Mouse (Mus musculus) cerebellum, adult 9-11 months (tissue): ENCODE measurements around the gene Zfp114.

Source experiments
- DNase-seq: peaks from one replicate; pipeline ENCODE4 v3.0.0; 2022

Zfp114 gene

DNA sequence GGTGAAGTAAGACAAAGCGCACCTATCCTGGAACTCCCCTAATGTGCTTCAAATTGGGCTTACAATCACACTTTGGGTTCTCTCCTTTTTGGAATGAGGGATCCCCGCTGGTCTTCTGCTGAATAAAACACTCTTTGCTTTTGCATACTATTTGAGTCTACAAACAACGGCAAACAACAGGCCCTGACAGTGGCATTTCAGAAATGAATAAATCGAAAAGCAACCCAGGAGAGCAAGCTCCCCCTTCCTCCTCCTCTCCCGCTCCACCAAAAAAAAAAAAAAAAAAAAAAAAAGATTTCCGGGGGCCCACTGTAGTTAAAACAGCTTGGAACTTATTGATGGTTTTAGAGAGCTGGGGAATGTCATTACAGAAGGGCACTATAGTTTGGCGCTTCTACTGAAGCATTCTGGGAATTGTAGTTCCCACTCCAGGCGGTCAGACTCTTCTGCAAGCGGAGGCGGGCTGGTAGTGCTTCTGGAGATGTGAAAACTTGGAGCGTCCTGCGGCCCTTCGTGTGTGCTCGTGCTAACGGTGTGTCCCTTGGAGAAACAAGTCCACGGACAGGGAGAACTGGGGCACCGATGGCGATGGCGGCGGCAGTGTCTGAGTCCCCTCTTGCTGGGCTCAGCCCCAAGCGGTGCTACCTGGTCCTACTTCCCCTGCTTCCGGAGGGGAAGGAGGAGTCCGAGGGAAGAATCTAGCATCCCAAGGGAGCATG lies at the start of gene Zfp114:
Gene Zfp114 (plus strand): TSS at position 443 of the 719 bp plus-strand sequence.
- peak; percentile 85 for DNase-seq

GRCm38 (mm10) chr7:24133425-24133995 lies 41.4 kb upstream of the Zfp114 start:
- DNase-seq, result no peak

DNA sequence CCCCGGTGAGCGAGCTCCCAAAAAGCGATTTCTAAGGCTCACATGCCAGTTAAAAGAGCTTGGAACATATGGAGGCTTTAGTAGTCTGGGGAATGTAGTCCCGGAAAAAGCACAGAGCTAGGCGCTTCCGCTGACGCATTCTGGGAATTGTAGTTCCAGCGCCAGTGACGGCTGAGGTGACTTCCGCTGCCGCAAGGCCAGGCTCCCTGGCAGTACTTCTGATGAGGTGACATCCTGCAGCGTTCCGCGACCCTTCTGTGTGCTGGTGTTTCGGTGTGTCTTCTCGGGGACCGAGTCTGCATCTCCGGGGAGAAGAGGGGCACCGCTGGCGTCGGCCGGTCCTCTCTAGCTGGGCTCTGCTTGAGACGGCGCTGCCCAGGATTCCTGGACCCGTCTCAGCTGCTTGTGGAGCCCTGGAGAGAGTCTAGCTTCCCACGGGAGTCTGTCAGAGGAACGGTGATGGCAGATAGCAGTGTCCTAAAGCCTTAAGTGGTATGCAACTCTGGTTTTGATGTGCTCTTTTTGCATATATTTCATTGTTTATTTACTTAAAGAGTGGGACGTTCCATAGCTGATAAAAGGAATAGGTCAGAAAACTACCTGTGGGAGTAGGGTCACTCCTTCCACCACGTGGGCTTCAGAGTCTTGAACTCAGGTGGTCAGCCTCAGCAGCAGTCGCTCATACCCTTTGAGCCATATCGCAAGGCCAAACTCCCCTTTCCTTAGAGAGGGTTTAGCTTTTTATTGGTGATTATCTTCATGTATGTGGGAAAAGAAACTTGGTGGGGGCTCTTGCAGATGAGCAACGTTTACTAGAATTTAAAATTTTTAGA lies 40.6 kb upstream of the Zfp114 start, which contains the start of gene Zfp235:
Gene Zfp235 (plus strand): TSS at position 174 of the 833 bp plus-strand sequence.
- peak; percentile 90 for DNase-seq

DNA sequence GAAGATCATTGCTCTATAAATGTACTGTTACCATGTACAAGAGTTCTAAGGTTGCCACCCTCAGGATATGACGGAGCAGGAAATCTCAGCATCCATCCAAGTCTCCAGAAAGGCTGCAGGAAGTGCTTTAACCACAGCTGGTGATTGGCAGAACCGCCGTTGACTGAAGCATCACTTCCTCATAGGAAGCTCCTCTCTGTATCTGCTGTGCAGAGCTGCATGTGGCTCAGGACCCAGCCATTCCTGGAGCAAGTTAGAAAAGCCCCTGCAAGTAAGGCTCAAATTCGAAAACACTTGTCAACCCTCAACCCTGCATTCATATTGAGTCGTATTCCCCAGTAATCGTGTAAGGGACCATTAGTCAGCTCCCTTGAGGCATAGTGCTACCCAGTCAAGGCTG lies 32.3 kb upstream of the Zfp114 start:
- no peak for DNase-seq

GRCm38 (mm10) chr7:24153272-24153671 lies 21.6 kb upstream of the Zfp114 start:
- DNase-seq, result no peak

DNA sequence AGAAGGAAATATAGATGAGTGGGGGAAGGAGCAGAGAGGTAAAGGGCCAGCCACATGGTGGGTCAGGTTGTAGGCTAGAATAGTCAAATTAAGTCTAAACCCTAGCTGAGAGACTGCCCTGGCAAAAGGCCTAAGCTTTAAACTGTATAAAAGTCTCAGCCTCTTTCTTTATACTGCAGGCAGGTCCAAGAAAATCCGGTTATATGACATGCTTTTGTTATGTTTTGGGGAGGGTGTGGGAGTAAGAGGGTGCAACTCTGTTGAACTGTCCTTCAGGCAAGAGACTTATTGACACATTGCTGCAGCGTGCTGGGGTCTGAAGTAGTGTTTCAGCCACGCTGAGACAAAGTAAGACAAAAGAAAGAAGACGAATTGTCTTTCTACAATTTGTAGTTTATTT lies 2.7 kb upstream of the Zfp114 start:
- DNase-seq, result no peak

DNA sequence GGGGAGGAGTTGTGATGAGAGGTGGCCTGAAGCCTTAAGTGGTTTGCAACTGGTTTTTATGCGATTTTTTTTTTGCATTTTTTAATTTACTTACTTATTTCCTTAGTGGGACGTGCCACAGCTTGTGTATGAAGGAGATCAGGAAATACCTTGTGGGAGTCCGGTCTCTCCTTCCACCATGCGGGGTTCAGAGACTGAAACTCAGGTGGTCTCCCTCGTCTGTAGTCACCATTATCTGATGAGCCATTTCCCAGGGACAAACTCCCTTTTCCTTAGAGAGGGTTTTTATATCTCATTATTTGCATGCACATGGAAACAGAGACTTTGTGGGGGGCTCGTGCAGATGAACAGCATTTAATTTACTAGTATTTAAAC lies 464 bp downstream of the Zfp114 start:
- DNase-seq, result no peak

DNA sequence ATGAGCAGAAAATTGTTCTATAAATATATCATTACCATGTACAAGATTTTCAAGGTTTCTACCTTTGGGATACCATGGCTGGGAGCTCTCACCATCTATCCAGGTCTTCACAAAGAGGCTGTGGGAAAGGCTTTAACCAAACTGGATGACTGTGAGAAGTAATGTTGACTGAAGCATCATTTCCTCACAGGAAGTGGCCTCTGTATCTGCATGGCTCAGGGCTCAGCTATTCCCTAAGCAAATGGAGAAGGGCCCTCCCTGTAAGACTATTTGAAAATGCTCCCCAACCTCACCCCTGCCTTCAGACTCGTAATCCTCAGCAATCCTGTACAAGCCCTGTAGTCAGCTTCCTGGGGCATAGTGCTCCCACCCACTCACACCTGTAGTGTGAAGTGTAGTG lies 12.8 kb downstream of the Zfp114 start:
- no peak for DNase-seq

DNA sequence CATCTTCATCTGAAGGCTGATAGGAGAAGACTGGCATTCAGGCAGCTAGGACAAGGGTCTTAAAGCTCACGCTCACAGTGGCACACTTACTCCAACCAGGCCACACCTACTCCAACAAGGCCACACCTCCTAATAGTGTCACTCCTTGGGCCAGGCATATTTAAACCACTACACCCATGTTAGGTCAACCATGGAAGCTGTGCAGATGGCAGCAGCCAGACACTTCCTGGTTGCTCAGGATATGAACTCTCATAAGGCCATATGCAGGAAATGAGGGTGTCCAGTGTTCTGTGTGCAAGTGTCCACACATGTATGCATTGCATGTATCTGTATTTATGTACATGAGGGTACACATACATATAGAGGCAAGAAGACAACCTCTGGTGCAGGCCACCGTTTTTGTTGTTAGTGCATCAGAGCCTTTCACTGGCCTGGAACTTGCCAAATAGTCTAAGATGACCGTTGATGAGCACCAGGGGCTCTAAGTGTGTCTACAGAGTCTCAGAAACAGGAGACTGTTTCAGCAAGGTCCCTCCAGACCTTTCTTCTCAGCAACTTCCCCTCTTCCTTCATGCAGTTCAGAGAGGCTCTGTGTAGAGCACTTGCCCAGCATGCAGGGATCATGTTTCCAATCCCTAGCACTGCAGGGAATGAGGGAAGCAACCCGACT lies 14.2 kb downstream of the Zfp114 start:
- no peak for DNase-seq

DNA sequence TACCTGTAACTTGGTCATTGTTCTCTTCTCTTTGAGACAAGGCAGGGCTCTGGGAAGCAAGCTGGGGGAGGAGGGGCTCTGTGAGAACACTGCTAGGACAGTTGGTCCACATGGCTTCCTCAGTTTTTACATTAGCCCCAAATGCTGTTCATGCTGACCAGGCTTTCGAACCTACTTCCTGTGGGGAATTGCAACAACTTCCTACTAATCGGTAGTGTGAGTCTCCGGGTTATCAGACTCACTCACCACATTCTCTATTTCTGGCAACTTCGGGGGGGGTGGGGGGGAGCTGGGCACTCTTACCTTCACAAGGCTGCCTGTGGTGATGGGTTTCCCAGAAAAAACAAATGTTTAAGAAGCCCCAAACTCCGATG lies 14.7 kb downstream of the Zfp114 start:
- DNase-seq, result no peak

- no peak for DNase-seq
Observed at GRCm38 (mm10) chr7:24191361-24191760, 16.5 kb downstream of the Zfp114 start.

DNA sequence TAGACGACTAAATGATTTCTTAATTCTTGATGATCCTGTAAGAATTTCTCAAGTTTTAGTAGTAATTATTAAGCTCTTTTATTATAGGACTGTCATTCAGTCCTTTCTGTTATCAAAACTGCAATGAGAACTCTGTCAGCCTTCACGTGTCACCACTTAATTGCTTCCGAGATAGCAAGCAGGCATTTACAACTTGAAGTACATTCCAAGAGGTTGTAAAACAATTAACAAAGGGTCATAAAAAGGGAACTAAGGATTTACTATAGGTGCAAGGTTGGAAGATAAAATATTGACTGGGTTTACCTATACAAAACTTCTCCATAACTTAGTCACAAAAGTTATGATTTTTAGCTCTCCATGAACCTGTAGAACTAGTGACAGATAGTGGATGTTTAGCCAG lies 18.3 kb downstream of the Zfp114 start:
- no peak for DNase-seq

- DNase-seq, result no peak
Observed at GRCm38 (mm10) chr7:24196961-24197360, 22.1 kb downstream of the Zfp114 start.

DNA sequence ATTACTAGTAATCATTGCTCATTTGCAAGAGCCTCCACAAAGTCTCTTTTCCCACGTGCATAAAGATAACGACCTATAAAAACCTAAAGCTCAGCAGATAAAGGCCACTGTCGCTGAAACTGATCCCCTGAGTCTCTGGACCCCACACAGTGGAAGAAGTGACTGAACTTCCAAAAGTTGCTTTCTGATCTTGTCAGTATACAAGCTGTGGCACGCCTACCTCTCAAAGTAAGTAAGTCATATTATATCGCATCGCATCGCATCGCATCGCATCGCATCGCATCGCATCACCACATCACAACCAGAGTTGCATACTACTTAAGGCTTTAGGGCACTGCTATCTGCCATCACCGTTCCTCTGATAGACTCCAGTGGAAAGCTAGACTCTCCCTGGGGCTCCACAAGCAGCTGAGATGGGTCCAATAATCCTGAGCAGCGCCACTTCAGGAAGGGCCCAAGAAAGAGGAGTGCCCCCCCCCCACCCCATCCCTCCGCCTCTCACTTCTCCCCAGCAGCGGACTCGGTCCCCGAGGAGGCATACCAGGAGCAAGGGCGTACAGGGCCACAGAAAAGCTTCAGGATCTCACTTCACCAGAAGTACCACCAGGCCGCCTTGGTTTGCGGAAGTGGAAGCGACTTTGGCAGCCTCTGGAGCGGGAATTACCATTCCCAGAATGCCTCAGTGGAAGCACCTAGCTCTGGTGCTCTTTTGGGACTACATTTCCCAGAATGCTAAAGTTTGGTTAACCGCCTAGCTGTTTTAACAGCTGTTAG lies 32.8 kb downstream of the Zfp114 start:
- peak; percentile 80 for DNase-seq

GRCm38 (mm10) chr7:24208282-24208886 lies 33.5 kb downstream of the Zfp114 start:
- peak; percentile 34 for DNase-seq

DNA sequence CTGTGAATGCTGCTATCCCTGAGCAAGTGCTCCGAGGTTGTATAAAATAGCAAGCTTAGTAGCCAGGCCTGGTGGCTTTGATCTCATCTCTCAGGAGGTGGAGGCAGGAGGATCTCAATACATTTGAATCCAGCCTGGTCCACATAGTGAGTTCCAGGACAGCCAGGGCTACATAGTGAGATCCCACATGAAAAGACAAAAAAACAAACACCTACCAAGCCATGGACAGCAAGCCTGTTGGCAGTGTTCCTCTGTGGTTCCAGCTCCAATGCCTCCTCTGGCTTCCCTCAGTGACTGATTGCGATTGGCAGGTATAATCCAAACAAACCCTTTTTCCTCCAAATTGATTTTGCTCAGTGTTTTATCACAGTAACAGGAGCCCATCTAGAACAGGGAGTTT lies 35.4 kb downstream of the Zfp114 start:
- DNase-seq, result no peak

GRCm38 (mm10) chr7:24211343-24211742 lies 36.5 kb downstream of the Zfp114 start, which contains the start of gene Zfp111:
TSS of gene Zfp111 (minus strand) at chr7:24211443.
- no peak for DNase-seq
